Mouse (Mus musculus): Measurements from ENCODE around the gene Dhx34. TPM values are rescaled to one million over a fixed set of nuclear protein-coding genes. Genes with fewer than 3 reads are reported as not detected.

The Dhx34 gene
- total RNA-seq (2023), result 17.9 and 21.1 TPM in 2 replicates

GRCm38 (mm10) chr7:16221582-16222272 is at the start of gene Dhx34:
Gene Dhx34, minus strand, starts transcription at chr7:16222037.

GRCm38 (mm10) chr7:16259110-16259590 is 37.3 kb upstream of the Dhx34 start, which contains the start of gene C5ar1:
Gene C5ar1, minus strand, starts transcription at chr7:16259540.

GRCm38 (mm10) chr7:16244067-16244466 is 22.2 kb upstream of the Dhx34 start, which contains the start of gene C5ar2:
Gene C5ar2, minus strand, starts transcription at chr7:16244154.

GRCm38 (mm10) chr7:16174597-16175541 is 47.0 kb downstream of the Dhx34 start, which contains the start of gene Meis3:
Gene Meis3, plus strand, starts transcription at chr7:16175090.

Other genes with a start within 250 kb of the Dhx34 start
- gene Bicra, start 174.1 kb downstream of the Dhx34 start, total RNA-seq (2023), result 28.1 and 31.4 TPM in 2 replicates
- 0.50 and 0.66 TPM in 2 replicates for gene Zfp541, start 160.2 kb downstream of the Dhx34 start, total RNA-seq (2023)
- 246 and 292 TPM in 2 replicates for gene Napa, start 123.6 kb downstream of the Dhx34 start, total RNA-seq (2023)
- 14.9 and 15.4 TPM in 2 replicates for gene Kptn, start 102.1 kb downstream of the Dhx34 start, total RNA-seq (2023)
- 0.13 and 0.14 TPM in 2 replicates for gene Slc8a2, start 92.2 kb downstream of the Dhx34 start, total RNA-seq (2023)
- 0.66 TPM in 1 of 2 replicates, not detected in the other for gene Meis3, start 46.9 kb downstream of the Dhx34 start, total RNA-seq (2023)
- 25.9 and 27.4 TPM in 2 replicates for gene C5ar2, start 22.1 kb upstream of the Dhx34 start, total RNA-seq (2023)
- gene C5ar1, start 37.5 kb upstream of the Dhx34 start, total RNA-seq (2023), result 567 and 627 TPM in 2 replicates
- gene Inafm1, start 51.6 kb upstream of the Dhx34 start, total RNA-seq (2023), result 12.8 and 16.8 TPM in 2 replicates
- gene Ccdc9, start 64.8 kb upstream of the Dhx34 start, total RNA-seq (2023), result 232 and 320 TPM in 2 replicates
- 31.3 and 38.9 TPM in 2 replicates for gene Bbc3, start 86.4 kb upstream of the Dhx34 start, total RNA-seq (2023)
- 41.7 and 55.6 TPM in 2 replicates for gene Sae1, start 165.8 kb upstream of the Dhx34 start, total RNA-seq (2023)
- 56.4 and 70.3 TPM in 2 replicates for gene Zc3h4, start 178.9 kb upstream of the Dhx34 start, total RNA-seq (2023)
- gene Tmem160, start 230.7 kb upstream of the Dhx34 start, total RNA-seq (2023), result 19.0 and 30.6 TPM in 2 replicates